Mouse (Mus musculus): ENCODE data around the gene Mylk3. TPM values are rescaled to one million over a fixed set of nuclear protein-coding genes. Genes with fewer than 3 reads are reported as not detected.

Mylk3 gene
- total RNA-seq, 2 experiments from 2014 or later = 0.49 to 2.4 TPM

DNA sequence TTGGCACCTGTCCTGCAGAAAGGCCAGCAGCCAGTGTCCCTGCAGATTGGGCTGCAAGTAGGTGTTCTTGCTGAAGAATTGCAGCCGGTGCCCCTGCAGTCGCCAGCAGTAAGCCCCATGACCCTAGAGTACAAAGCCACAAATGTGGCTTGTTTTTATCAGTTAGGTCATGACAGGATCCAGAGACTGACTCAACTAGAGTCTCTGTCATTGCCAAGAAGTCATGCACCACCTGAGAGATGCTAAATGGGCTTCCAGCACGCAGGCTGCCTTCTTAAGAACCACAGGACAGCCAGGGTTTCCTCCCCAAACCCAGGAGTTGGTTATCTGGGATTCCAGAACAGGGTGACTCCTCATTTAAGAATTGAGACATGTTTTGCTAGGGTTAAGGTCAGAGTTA, 8.9 kb upstream of the Mylk3 start:
- intact Hi-C loops (cut with DNase I) = no loop called here
- DNase-seq (ENCODE audit: extremely low spot score in 1 of 2, low spot score in 2 of 2) = no peak

DNA sequence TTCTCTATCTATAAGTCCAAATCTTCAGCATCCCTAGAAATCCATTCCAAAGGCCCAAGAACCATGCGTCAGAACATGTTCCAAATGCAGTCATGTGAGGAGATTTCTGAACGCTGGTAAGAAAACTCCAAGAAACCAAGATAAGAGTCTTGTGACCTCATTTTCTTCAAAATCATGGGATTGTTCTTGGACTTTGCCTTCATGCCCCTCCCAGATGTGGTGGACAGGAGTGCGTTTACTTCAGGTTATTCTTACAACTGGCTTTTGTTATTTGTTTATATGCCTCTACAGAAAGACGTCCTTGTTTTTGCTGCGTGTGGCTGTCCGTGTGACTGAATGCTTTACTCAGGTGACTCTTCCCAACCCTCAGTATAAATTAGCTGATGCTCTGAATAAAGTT, 7.1 kb upstream of the Mylk3 start:
- no peak for DNase-seq (ENCODE audit: extremely low spot score in 1 of 2, low spot score in 2 of 2)
- intact Hi-C loops (cut with DNase I) = no loop called here

DNA sequence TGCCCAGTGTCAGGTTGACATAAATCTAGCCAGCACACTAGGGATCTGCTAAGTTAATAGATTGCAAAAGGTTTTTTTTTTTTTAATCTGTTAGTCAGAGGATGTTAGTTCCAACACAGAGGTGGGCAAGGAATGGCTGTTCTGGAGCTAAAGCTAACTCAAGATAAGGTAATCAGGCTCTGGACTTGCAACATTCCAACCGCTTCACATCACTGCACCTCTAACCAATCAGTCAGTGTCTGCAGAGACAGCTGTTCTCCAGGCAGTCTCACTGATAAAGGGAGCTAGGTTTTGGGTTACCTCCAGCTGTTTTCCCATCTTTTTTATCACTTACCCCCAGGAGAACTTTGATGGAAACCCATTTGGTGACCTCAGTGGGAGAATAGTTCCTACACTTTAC, 5.3 kb upstream of the Mylk3 start:
- intact Hi-C loops (cut with DNase I) = no loop called here
- no peak for DNase-seq (ENCODE audit: extremely low spot score in 1 of 2, low spot score in 2 of 2)

DNA sequence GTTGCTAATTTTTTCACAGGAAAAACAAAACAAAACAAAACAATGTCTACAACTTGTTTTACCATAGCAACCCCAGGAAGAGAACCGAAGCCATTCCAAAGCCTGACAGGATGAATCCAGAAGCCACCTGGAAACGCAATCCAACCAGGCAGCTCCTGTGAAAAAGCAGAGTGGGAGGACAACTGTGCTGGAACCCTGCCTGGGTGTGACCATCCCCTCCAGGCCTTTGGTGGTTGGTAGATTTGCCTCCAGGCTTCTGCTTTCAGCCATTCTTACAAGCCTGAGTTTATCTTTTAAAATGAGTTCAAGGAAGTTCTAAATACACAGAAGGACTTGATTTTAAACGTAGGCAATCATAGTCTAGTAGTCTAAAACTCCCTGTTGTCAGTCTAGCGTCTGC, 4.2 kb downstream of the Mylk3 start:
- intact Hi-C loops (cut with DNase I) = no loop called here
- peak in 1 of 2 experiments; percentile 22 for DNase-seq (ENCODE audit: extremely low spot score in 1 of 2, low spot score in 2 of 2)

DNA sequence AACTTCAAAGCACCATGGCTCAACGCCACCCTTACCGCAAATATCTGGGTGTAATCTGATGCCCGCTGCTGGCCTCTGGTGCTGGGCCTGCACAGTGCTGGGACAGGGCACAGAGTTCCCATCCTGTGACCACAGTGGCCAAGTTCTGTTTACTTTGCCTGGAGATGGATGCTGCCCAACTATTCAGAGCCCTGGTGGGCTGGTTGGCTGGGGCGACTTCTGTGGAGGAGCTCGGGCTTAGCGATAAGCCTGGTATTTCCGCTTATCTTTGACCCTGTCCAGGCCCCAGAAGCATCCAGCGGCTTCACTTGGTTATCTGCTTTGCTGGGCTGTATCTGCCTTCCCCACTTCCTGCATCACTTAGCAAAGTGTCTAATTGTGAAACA, 5.3 kb downstream of the Mylk3 start:
- no peak for DNase-seq (ENCODE audit: extremely low spot score in 1 of 2, low spot score in 2 of 2)
- intact Hi-C loops (cut with DNase I) = no loop called here

DNA sequence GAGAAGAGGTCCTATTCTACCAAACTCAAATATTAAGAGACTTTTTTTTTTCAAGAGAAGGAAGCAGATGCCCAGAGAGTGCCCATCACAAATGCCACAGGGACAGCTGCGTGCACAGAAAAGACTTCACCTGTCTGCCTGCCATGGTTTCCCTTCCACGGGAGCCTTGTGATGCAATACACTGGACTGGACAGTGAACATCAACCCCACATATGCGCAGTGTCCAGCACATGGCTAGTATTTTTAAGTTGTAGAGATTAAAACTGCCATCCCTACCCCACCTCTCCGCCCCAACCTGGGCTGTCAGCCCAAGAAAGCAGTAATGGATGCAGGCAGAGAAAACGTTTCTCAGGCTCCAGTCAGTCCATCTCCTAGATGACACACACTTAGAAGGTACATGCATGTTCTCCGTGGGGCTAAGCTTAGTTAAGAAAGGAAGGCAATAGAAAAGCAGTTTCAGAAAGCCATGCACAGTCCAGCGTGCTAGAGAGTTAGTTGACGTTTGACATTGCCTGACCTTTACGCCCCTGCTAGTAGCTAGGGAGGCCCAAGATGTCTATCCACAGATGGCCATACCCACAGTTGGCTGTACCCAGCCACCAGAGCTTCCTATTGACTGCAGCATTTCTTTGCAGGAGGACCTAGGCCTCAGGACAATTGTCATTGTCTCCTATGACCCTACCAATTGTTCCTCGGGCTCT, 5.9 kb downstream of the Mylk3 start:
- intact Hi-C loops (cut with DNase I) = no loop called here
- no peak for DNase-seq (ENCODE audit: extremely low spot score in 1 of 2, low spot score in 2 of 2)

DNA sequence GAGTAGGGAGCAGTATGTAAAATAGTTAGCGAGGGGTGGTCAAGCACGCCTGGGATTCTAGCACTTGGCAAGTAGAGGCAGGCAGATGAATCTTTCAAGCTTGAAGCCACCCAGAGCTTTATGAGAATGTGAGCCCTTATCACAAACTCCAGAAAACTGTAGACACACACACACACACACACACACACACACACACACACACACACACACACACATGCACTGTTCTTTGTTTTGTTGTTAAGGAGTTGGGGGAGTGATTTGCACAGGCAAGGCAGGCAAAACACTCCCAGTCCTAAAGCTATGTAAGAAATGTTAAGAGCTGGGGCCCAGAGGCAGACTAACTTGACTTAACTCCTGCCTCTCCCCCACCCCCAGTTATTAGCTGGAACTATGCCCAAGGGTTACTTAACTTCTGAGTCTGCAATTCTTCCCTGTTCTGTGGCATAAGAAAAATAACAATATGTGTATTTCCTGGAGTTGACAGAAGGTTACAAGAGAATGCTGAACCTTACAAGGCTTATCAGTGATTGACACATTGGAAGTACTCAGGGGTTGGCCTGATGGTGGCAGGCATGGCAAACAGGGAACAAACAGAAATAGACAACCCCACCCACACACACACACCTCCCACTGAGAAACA, 6.9 kb downstream of the Mylk3 start:
- intact Hi-C loops (cut with DNase I) = no loop called here
- no peak for DNase-seq (ENCODE audit: extremely low spot score in 1 of 2, low spot score in 2 of 2)

DNA sequence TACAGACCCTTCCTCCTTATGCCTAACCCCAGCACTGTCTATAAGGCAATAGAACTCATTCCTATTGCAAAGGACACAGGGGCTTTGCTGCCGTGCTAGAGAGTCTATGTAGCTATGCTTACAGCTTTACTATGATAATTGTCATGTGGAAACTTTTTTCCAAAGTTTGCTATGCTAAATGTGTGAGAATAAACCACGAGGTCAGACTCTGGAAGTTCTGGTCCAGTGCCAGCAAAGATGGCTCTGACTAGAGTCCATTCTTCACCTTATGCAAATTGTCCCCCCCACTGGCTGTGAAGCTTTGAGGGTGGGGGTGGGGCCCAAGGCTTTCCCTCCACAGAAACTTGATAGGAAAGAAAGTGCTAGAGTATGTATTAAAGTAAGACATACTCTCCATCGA, 9.6 kb downstream of the Mylk3 start:
- no peak for DNase-seq (ENCODE audit: extremely low spot score in 1 of 2, low spot score in 2 of 2)
- intact Hi-C loops (cut with DNase I) = no loop called here

DNA sequence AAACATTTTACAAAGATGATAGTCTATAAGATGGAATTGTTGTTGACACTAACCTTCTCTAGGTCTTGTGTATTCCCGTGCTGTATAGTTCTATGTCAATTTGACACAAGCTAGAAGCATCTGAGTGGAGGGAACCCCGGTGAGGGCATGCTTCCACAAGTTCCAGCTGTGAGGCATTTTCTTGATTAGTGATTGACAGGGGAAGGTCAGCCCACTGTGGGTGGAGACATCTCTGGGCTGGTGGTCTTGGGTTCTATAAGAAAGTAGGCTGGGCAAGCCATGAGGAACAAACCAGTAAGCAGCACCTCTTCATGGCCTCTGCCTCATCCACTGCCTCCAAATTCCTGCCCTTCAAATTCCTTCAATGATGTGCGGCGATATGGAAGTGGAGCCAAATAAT, 11.9 kb downstream of the Mylk3 start:
- intact Hi-C loops (cut with DNase I) = no loop called here
- DNase-seq (ENCODE audit: extremely low spot score in 1 of 2, low spot score in 2 of 2) = no peak

DNA sequence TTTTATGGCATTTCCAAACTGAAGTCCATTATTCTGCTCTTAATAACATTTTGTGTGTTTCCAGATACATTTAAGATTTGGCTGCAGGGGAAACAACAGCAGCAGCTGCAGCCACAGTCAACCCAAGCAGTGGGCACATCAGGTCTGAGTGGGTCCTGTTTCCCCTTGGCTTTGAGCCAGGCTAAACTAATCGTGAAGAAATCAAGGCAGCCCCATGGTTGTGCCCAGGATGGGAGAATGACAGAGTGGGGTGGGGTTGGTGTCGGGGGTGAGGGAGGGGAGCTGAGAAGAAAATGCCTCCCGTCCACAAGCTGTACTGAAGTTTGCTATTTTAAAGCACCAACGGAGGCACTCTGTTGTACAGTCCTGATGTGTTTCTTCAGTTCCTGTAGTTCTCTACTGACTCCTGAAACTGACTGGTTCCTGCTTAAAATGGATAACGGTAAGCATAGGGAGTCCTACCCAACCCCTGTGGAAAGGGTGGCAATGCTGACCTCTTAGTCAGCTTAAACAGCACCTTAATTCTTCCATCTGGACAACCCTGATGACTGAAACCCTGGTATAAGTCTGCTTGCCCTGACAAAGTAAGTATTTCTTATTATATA, 12.6 kb downstream of the Mylk3 start:
- intact Hi-C loops (cut with DNase I) = no loop called here
- no peak for DNase-seq (ENCODE audit: extremely low spot score in 1 of 2, low spot score in 2 of 2)

DNA sequence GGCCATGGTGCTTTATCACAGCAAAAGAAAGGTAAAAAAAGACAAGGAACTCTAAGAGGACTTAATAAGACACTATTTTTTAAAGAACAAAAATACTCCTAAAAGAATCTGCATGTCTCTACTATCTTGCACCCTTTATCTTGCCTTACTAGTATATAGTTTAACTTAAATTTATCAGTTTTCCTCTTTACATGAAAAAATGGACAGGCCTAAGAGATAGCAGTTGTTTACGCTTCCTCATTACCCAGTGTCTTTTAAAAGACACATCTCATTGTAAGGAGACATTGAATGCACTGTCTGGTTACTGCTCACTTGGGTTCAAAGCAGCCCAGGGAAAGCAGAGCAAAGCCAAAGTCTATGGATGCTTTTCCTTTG, 13.7 kb downstream of the Mylk3 start:
- DNase-seq (ENCODE audit: extremely low spot score in 1 of 2, low spot score in 2 of 2) = no peak
- intact Hi-C loops (cut with DNase I) = no loop called here

DNA sequence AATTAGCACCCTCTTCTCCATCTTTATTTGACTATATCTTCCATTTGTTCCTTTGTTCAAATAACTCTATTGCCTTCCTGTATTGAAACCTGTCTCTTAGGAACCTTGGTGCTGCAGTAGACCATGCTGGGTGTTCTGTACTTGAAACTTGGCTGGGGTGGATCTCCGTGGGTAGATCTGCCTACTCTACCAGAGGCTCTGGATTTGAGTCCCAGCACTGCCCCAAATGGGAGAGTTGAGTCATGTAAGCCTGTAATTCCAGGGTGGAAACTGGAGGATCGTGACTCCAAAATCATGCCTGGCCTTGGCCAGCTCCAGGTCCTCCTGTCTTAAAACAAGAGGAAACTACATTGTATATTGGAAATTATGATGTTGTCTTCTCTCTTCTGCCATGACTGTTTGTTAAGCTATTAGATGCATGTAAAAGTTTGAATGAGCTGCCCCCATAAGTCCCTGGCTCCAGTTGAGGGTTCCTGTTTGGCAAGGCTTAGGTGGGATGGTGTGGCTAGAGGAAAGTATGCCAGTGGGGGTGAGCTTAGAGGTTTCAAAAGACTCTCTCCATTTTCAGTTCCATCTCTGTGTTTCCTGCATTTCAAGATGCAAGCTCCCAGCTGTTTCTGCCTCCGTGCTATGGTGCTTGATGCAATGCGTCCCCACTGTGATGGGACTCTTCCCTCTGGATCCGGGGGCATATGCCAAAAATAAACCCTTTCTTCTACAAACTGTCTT, 14.2 kb downstream of the Mylk3 start:
- intact Hi-C loops (cut with DNase I) = no loop called here
- no peak for DNase-seq (ENCODE audit: extremely low spot score in 1 of 2, low spot score in 2 of 2)

DNA sequence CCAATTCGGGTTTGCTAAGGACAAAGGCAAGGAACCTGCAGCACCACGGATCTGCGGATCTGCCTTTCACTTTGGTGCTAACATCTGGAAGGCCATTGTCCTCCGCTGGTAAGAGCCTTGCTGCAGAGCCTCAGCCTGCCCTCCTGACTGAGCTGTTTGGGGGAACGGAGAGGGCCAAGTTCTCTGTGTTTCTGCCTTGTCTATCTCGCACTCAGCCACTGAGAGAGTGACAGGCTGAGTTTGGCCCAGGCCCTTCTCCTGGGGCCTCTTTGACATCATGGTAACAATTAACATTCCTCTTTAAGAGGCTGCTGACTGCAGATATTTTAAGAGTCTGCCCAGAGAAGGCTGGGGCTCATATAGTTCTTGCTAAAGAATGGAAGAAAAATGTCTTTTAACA, 21.0 kb downstream of the Mylk3 start:
- intact Hi-C loops (cut with DNase I) = no loop called here
- no peak for DNase-seq (ENCODE audit: extremely low spot score in 1 of 2, low spot score in 2 of 2)

DNA sequence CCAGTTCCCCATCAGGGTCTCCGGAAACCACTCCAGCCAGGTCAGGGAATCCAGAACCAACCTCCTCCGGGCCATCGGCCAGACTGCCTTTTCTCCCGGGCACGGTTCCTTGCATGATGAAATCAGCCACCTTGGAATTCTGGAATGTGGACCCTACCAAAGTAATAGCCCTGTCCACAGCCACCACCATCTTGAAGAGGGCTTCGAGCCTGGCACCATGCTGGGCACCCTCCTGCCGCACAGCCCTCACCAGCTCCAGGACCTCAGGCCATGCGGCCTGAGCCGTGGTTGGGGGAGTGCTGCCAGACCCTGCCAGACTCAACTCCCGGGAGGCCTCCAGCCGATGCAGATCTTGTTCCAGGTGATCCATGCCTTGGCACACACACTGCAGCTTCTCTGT, 21.5 kb downstream of the Mylk3 start:
- intact Hi-C loops (cut with DNase I) = no loop called here
- DNase-seq (ENCODE audit: extremely low spot score in 1 of 2, low spot score in 2 of 2) = no peak

DNA sequence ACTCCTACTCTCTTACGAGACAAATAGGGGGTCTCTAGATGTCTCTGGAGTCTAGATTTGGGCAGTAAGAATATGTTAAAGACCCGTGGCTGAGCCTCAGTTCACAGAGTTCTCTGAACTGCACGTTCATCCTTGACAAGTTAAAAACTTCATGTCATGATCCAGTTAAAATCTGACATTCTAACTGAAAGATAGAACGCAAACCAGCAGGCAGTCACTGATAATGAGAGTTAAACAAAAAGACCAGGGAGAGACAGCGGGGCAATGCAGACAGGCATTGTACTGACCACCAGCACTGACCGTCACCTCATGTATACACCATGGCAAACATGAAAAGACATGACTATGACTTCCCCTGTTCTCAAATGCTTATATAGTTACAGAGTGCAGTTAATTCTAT, 22.7 kb downstream of the Mylk3 start:
- DNase-seq (ENCODE audit: extremely low spot score in 1 of 2, low spot score in 2 of 2) = no peak
- intact Hi-C loops (cut with DNase I) = no loop called here

DNA sequence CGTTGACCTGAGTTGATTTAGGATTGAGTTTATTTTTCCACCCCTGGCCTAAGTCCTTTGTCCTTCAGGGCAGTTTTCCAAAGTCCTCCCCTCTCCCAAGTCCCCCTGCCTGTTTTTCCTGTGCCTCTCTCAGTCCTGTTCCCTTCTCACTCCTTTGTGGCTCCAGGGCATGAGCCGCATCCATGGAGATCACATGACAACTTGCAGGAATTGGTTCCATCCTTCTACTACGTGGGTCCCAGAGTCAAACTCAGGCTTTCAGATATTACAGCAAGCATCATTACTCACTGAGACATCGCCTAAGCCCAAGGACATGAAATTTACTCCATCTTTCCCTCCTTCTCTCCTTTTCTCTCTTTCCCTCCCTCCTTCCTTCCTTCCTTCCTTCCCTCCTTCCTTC, 23.9 kb downstream of the Mylk3 start:
- no peak for DNase-seq (ENCODE audit: extremely low spot score in 1 of 2, low spot score in 2 of 2)
- intact Hi-C loops (cut with DNase I) = no loop called here

DNA sequence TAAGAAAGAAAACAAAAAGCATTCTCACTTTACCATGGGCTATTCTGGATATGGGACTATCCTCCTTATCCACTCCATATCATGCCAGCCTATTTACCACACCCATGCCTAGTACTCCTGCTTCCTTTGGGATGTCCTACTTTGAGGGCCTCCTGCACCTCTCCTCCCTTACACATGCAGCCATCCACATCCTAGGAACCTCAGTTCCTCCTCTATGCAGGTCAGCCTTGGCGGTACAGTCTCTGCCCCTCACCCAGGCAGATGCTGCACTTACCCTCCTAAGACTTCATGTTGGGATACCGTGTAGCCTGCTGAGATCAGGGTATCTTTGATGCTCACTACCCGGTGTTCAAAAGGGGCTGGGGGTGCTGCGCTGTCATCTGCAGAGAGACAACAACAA, 32.9 kb downstream of the Mylk3 start:
- no peak for DNase-seq (ENCODE audit: extremely low spot score in 1 of 2, low spot score in 2 of 2)
- intact Hi-C loops (cut with DNase I) = no loop called here

DNA sequence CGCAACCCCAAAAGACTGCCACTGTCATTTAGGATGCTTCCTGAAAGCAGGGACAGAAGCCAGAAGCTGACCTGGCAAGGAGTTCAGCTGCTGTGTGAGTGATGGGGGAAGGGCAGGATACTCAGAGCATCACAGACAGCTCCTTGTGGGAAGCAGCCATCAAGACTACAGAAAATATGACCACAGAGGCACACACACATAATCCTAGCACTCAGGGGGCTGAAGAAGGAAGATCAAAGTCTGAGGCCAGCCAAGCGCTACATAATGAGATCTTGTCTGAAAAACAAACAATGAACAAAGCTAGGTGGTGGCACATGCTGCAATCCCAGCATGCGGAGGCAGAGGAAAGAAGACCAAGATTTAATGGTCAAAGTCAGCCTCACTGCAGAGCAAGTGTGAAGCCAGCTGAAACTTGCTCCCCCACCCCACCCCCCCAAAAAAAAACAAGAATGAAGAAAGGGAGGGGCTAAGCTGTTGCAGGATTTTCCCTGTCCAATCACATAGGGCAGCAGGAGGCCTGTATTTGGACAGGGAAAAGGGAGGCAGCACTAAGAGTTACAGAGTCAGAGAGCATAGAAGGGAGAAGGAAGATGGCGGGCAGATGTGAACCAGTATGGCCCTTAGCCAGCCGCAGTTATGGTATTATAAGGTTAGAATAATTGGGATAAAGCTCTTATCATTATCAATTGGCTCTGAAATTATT, 46.1 kb downstream of the Mylk3 start:
- intact Hi-C loops (cut with DNase I) = no loop called here
- DNase-seq (ENCODE audit: extremely low spot score in 1 of 2, low spot score in 2 of 2) = peak in 1 of 2 experiments; percentile 27

DNA sequence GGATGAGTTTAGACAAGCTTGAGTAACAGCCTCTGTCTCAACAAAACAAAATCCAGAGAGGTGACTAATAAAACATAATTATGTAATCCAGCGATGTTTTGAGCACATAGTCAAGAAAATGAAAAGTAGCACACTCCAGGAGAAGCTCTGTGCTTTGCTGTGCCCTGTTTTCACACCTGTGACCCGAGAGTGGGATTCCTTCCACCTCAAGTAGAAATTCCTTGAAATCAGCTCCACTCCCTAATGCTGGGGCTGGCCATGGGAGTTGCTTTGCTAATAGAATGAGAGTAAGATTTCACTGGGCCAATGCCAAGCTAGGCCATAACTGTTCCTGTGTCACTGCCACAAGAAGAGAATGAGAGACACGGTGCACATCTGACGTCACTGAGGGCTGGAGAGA, 48.5 kb downstream of the Mylk3 start:
- no peak for DNase-seq (ENCODE audit: extremely low spot score in 1 of 2, low spot score in 2 of 2)
- intact Hi-C loops (cut with DNase I) = no loop called here
